Mouse (Mus musculus) spleen, adult 18-20 months (tissue): ENCODE measurements around the gene Nup62.

Experiments used
- DNase-seq, 2 experiments: peaks; one replicate each; pipeline ENCODE4 v3.0.0; 2022; ENCODE audit warnings: mixed read lengths in 2 of 2

The Nup62 gene

DNA sequence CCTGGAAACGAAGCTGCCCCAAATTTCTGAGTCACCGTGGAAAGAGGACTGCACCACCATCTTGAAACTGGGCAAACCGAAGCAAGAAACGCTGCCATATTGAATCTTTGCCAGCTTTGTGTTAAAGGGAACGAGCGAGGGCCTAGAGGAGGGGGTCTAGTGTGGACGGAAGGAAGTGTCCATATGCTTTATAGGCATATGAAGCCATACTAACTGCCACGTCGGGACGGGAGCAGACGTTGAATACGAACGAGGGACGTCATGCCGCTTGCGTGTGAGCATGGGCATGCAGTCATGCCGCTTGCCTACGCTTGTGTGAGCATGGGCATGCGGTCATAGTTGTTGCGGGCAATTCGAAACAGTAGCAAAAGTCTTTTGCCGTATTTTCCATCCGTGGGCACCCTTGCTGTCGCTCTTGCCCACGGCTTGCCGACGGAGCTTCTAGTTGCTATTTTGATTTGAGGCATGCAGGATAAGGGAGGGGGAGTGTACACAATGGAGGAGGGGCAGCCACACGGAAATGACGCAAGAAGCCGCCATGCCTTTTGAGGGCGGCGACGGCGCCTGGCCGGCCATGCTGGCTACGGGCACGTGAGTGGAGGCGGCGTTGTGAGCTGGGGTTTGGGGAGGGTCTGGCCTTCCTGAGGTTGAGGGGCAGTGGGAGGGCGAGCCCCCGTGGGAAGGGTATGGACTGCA is 33.7 kb downstream of the Nup62 start:
- peak; percentile 81 to 86 for DNase-seq

DNA sequence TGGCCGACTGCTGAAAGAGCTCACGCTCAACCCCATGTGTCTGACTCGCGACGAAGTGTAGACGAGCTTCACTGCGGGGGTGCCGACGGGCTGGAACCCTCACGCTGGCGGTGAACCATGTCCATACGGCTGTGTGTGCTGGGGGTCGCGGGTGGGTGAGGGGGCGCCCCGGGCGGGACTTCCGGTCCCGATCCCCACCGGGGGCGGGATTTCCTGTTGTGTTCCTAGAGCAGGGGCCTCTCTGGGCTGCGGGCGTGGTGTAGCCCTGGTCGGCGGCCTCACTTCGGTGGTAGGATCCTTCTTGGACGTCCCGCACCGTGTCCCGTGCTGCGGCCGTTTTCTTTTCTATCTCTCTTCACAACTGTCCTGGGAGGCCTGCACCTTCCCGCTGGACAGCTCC is 34.3 kb downstream of the Nup62 start:
- peak; percentile 61 to 75 for DNase-seq

DNA sequence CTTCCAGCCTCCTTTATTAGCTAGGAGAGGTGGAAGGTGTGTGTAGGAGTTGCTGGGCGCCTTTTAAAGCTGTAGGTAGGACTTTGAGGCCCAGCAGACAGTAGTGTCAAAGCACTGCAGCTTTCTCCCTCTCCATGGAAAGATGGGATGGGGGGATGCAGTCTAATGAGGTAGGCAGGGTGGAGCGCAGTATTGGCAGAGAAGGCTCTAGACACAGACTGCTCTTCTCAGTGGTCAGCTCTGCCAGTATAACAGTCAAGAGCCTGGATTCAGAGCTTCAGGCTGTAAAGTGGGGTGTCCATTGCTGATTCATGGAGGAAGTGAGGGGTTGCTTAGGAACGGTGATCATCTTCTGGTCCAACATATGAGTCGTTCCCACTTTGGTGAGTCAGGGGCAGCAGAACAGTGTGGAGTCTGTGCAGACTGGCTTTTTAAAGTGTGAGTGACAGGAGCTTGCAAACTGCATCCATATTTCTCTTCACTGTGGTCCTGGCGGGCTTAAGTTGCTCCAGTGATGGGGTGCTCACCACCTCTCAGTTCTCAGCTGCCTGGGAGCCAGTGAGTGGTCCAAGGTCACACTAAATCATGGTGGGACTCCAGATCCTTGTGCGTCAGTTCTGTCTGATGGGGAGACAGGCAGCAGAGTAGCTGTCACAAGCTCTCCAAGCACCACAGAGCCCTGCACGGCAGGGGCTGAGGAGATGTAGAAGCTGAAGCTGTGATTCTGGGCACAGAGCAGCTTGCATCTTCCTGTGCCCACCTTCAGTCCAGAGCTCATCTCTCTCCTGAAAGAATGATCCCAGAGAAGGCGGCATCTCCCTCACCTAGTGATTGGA is 35.1 kb downstream of the Nup62 start:
- DNase-seq: no peak

DNA sequence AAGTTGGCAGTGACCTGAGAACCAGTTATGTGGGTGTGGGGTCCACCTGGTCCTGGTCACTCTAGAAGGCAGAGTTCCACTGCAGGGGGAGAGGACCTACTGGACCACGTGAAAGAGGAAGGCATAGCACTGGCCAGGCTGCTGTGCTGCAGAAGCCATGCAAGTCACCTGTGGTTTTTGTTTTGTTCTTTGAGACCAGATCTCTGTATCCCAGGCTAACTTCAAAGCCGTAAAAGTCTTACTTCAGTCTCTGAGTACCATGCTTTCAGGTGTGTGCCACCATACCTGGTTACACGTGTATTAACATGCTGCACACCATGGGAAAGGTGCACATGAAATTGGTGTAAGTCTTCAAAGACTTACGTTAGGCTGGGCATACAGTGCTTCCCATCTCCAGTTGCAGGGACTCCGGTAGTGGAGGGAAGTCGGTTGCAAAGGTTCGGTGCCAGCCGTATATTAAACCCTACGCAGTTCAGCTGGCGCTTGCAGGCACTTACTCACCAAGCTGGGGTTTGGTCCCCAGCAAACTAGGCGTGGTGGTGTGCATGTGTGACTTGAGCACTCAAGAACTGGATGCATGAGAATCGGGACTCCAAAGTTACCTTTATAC is 35.8 kb downstream of the Nup62 start:
- DNase-seq: no peak

DNA sequence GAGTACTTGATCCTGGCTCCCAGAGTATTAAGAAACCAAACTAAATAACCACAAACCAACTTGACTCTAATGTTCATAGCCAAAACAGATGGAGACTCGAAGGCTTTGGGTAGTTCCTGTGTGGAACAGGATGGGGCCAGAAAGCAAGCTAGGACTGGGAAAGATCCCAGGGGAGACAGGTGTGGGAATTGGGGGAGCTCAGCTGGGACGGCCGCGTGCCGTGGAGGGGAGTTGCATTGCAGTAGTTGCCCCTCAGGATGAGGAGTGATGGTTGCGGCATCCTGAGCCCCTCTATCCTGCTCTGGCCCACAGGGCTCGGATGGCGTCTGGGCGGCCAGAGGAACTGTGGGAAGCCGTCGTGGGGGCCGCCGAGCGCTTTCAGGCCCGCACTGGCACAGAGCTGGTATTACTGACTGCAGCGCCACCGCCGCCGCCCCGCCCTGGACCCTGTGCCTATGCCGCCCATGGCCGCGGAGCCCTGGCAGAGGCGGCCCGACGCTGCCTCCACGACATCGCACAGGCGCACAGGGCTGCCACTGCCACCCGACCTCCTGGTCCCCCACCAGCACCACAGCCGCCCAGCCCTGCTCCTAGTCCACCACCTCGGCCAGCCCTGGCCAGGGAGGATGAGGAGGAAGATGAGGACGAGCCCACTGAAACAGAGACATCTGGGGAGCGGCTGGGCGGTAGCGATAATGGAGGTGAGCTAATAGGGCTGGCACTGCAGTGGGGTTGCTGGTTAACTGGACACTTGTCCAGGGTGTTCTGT is 36.6 kb downstream of the Nup62 start:
- no peak for DNase-seq

DNA sequence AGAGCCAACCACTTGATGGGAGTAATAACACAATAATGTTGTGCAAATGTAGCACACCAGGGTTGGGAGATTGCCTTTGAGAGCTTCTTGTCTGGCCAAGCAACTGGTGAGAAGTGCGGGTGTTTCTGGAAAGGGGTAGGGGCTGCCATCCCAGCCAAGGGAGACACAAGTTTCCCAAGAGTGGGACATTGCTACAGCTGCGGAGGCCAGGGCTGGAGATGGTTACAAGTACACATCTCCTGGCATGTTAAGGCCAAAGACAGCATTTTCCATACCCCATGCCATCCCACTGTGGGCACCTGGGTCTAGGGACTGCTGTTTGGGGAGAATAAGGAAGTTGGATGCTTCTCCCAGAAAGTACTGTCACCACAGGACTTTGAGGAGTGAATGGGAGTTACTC is 37.2 kb downstream of the Nup62 start:
- DNase-seq: no peak

DNA sequence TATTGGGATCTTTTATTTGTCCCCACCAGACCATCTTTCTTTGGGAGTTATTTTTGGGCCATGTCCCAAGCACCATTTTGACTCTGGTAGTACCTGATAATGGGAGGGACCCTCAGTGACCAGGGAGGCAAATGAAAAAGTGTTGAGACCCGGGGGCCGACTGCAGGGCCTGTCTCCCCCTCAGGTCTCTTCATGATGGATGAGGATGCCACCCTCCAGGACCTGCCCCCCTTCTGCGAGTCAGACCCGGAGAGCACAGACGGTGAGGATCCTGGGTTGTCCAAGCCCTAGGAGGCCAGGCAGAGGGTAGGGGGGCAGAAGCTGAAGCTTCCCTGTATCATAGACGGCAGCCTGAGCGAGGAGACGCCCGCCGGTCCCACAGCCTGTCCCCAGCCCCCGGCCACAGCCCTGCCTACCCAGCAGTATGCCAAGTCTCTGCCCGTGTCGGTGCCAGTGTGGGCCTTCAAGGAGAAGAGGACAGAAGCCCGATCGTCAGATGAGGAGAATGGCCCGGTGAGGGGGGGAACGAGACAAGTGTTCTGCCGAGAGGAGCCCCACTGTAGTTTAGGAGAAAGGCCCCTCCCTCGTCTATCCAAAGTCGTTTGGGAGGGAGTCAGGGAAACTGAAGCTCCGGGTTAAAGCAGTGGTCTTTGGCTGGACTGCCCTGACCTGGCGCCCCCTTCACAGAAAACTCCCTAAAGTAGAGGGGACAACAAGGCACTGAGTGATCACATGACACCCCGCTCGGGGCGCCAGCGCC is 37.9 kb downstream of the Nup62 start:
- no peak for DNase-seq

DNA sequence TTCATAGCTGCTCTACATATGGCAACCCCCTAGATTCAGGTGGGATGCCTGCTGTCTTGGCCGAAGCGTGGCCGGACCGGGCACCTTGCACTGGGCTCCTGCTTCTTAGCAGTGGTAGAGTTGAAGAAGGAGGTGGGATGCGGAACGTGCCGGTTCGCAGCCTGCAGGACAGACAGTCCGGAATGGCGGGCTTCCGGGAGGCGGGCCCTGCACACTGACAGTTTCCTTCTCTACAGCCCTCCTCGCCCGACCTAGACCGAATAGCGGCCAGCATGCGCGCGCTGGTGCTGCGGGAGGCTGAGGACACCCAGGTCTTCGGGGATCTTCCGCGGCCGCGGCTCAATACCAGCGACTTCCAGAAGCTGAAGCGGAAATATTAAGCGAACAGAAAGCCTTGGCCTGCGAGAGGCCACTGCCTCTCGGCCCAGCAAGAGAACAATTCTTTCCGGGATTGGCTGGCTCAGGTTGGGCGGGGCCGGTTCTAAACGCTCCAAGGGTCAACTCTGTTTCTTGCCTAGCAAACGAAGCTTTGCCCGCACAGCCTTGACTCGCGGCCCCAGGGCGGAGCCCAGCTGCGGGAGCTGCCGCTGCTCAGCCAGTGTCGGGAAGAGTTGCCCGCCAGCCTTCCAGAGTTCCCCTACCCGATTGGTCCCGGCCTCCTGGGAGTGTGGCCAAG is 38.6 kb downstream of the Nup62 start:
- peak; percentile 77 to 81 for DNase-seq

DNA sequence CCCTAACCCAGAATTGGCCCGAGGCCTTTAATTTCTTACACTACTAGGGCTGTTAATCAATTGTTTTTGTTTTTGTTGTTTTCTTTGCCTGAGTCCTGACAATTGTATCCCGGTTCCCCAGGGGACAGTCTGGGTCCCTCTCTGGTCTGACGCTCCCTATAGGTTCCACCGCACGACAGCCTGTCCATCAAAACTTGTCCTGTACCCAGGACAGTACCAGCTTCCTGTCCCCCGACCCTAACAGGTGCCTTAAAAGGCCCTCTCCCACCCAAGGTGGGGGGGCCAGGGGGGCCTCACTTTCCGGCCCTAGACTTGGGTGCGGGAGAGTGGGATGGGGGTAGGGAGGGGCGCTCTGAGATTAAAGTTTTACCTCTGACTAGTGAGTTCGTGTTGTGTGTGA is 39.1 kb downstream of the Nup62 start:
- DNase-seq: no peak

DNA sequence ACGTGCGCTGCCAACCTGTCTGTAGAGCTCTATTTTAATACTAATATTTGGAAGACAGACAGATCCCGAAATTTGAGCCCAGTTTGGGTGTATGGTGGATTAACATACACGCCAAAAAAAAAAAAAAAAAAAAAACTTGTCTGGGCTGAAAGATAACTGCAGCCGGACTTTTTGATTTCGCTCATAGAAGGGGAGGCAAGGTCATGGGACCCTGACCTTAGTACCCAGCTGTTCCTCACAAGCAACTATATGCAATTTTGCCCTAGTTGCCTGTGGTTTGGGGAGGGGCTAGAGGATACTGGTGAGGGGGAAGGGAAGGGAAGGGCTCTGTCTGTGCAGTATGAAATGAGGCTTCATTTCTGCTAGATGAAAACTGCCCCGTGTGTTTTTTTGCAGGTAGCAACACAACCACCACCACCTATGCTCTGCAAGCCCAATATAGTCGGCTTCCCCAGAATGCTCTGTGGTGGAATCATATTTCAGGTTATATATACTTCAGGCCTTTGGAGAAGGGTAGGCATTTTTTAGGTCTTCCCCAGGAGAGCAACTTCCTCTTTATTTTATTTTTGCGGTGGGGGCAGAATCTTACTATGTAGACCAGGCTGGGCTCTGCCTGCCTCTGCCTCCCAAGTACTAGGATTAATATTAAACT is 40.5 kb downstream of the Nup62 start:
- no peak for DNase-seq

DNA sequence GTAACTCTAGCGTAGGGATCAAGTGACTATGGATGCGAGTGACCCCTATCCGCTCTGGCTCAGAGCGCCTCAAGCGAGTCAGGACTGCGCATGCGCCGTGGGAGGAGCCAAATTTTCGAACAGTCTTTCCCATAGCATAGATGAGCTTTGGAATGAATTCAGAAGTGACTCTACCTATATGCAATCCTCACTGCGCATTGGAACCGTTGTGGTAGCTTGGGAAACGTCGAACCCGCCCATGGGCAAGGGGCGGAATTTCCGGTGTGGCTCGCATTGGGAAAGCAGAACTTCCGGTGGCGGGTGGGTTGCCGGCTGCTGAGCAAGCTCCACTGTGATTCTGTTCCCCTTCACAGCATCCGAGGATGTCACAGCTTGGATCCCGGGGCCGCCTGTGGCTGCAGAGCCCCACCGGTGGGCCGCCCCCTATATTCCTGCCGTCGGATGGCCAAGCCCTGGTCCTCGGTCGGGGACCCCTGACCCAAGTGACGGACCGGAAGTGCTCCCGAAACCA is 41.2 kb downstream of the Nup62 start, which contains the start of gene Pnkp:
TSS of gene Pnkp (plus strand) at position 98 of the 511 bp plus-strand sequence.
- DNase-seq: peak; percentile 66 to 78

DNA sequence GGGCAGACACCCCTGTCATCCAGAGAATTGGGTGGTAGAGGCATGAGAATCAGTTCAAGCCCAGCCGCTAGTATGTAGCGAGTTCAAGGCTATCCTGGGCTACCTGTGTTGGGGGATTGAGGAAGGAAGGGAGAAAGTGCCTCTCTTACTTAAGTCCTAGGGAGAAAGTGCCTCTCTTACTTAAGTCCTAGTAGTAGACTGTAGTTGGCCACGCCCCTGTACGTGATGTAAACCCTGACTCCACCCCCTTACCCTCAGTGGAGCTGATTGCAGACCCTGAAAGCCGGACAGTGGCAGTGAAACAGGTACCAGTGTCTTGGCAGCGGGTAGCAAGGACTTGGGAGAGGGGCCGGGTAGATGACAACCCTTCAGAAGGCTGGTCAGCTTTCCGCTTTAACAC is 42.0 kb downstream of the Nup62 start:
- DNase-seq: peak in 1 of 2 experiments; percentile 47

DNA sequence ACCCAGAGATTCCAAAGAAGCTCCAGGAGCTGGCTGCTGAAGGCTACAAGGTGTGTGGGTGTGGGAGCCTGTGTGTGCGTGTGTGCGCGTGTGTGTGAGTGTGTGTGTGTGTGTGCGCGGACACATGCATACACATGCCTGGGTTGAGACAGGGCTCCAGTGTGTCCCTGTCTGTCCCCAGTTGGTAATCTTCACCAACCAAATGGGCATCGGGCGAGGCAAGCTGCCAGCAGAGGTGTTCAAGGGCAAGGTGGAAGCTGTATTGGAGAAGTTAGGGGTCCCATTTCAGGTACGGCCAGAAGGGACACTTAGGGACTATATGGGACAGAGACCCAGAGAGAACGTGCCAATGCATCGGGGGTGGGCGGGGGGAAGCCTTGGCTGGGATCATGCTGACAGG is 44.0 kb downstream of the Nup62 start:
- DNase-seq: no peak

DNA sequence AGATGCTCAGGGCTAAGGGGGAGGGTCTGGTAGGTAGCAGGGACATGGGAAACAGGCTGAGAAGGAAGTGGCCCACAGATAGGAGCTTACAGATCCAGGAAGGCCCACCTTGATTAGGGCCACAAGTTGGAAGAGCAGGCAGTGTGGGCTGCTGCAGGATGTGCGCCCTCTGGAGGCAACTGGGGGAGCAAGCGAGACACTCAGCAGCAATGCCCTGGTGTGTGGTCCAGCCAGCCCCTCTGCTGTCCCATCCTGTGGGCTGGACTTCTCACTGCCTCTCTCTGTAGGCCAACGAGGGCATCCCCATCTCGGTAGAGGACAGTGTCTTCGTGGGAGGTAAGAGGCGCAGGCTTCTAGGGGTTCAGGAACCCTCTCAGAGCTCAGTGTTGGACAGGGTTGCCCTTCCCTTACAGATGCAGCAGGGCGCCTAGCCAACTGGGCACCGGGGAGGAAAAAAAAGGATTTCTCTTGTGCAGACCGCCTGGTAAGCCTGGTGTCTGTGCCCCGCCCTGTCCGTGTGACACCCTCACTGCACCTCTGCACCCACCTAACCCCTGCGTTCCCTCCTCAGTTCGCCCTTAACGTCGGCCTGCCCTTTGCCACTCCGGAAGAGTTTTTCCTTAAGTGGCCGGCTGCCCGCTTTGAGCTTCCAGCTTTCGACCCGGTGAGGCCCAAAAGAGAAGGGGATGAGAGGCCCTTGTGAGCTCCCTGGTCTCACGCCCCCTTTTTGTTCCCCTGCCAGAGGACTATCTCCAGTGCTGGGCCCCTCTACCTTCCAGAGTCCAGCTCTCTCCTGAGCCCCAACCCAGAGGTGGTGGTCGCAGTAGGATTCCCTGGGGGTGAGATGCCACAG is 44.9 kb downstream of the Nup62 start:
- peak in 1 of 2 experiments; percentile 75 for DNase-seq

DNA sequence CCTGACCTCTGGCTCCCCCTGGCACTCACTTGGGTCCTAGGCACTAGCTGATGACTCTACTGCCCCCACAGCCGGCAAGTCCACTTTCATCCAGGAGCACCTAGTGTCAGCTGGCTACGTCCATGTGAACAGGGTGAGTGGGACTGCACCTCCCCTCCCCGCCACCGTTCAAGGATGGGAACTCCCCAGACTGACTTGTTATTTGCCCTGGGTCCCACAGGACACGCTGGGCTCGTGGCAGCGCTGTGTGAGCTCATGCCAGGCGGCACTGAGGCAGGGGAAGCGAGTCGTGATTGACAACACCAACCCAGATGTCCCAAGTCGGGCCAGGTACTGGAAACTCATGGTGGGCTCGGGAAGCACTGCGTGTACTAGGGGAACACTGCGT is 45.5 kb downstream of the Nup62 start:
- no peak for DNase-seq

DNA sequence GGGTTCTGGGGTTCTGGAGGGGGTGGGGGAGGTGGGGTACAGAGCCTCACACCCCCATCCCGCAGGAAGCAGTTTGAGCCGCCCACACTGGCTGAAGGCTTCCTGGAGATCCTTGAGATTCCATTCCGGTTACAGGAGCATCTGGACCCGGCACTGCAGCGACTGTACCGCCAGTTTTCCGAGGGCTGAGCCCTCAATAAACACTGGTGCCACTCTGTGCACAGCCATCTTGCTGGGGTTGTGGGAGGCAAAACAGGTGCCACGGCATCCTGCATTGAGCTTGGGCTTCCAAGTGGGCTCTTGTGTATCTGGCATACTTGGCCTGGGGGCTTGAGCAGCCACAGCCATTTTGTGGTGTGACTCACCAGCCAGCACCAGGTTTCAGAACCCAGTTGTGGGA is 46.5 kb downstream of the Nup62 start:
- DNase-seq: no peak

DNA sequence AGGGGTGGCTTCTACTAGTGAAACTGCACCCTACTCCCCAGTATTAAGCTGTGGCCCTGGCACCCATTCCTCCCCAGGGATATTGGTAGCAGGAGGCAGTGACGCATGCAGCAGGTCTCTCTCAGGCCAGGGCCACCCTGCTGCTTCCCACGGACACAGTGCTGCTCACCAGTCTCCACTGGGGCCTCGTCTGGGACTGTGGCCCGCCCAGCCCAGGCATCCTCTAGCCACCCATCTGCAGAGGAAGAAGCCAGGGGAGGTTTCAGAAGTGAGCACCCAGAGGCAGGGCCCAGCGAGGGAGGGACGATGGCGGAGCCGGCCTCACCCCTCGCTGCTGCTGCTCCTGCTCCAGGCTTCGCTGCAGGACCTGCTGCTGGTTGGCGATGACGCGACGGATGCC is 47.3 kb downstream of the Nup62 start:
- no peak for DNase-seq

DNA sequence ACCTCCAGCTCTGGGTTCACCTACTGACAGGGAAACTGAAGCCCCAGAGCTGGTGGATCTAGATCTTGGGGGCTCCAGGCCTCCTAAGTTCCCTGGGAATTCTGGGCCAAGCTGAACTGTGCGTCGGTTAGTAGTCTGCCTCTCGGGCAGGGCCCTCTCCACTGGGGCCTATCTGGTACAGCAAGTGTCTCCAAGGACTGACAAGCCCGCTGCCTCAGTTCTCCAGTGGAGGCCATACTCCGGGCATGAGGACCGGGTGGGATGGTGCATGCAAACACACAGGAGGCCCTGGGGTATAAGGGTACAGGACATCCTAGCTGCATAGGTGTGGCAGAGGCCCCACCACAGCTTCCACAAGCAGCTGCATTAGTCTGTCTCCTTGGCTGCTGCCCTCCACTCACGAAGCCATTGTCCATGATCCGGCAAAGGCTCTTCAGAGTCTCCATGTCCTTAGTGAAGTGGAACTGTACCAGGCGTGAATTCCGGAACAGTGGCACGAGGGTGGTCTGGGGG is 48.1 kb downstream of the Nup62 start:
- no peak for DNase-seq
